10 mouse cellular contexts compared by ENCODE assay signal in genomic region chr12:100604540-100604939, GRCm38 (mm10).
DNase-seq lines count a peak whose midpoint lies in the region; ATAC-seq lines count a peak whose summit lies in the region.
"Had no signal": no experiment of that assay in that cellular context is flagged by ENCODE, and none has a peak within 500 bp of the region (broad histone marks: within the 10 kb centered on the region; RNA-seq: fewer than 3 reads in every experiment).

No protein-coding gene starts in this region.

- H3K4me1 ChIP-seq in forebrain, embryonic 14.5 days (ENCODE audit: control insufficient read depth, insufficient read depth, low read length), result no peaks in the 10 kb centered on the region
- no peaks in the 10 kb centered on the region for H3K4me1 ChIP-seq in intestine, embryonic 15.5 days (replicated peaks)
- H3K4me1 ChIP-seq in liver, embryonic 15.5 days (replicated peaks), result no peaks in the 10 kb centered on the region
- H3K4me1 ChIP-seq: stomach, embryonic 15.5 days had no signal

- 0% methylated on average over 1 of the region's 1 CpGs for WGBS in forebrain, embryonic 14.5 days
- 3% methylated on average over 1 of the region's 1 CpGs for WGBS in intestine, embryonic 15.5 days
- 0% methylated on average over 1 of the region's 1 CpGs for WGBS in liver, embryonic 15.5 days (ENCODE audit: insufficient replicate concordance)

- no peak overlapping the region for H3K4me2 ChIP-seq in forebrain, embryonic 14.5 days (ENCODE audit: low read length)
- H3K4me2 ChIP-seq in intestine, embryonic 15.5 days (replicated peaks), result no peak overlapping the region
- H3K4me2 ChIP-seq in liver, embryonic 15.5 days, result no peak overlapping the region
- H3K4me2 ChIP-seq: heart, embryonic 13.5 days; stomach, embryonic 15.5 days had no signal

- H3K27ac ChIP-seq in forebrain, embryonic 14.5 days (ENCODE audit: low read depth, low read length), result no peak overlapping the region
- no peak overlapping the region for H3K27ac ChIP-seq in intestine, embryonic 15.5 days
- H3K27ac ChIP-seq in liver, embryonic 15.5 days (replicated peaks), result no peak overlapping the region
- H3K27ac ChIP-seq: heart, embryonic 13.5 days; stomach, embryonic 15.5 days had no signal

- no peaks in the 10 kb centered on the region for H3K9me3 ChIP-seq in forebrain, embryonic 14.5 days (replicated peaks; ENCODE audit: control insufficient read depth, low read length)
- no peaks in the 10 kb centered on the region for H3K9me3 ChIP-seq in intestine, embryonic 15.5 days
- no peaks in the 10 kb centered on the region for H3K9me3 ChIP-seq in liver, embryonic 15.5 days (replicated peaks)
- H3K9me3 ChIP-seq: heart, embryonic 13.5 days; stomach, embryonic 15.5 days had no signal

- ATAC-seq in forebrain, embryonic 14.5 days, result peak; percentile 75; the same call in 1 of the 2 replicates
- peak; percentile 75 for ATAC-seq in intestine, embryonic 15.5 days
- ATAC-seq in liver, embryonic 15.5 days (ENCODE audit: insufficient read depth), result peak; percentile 54; the same call in 1 of the 2 replicates

- H3K4me3 ChIP-seq in forebrain, embryonic 14.5 days (ENCODE audit: low read depth, low read length), result no peak overlapping the region
- no peak overlapping the region for H3K4me3 ChIP-seq in intestine, embryonic 15.5 days (replicated peaks)
- H3K4me3 ChIP-seq in liver, embryonic 15.5 days (replicated peaks), result no peak overlapping the region
- H3K4me3 ChIP-seq: heart, embryonic 13.5 days; stomach, embryonic 15.5 days had no signal

- no peak overlapping the region for H3K9ac ChIP-seq in forebrain, embryonic 14.5 days (ENCODE audit: low read length)
- H3K9ac ChIP-seq in intestine, embryonic 15.5 days, result no peak overlapping the region
- H3K9ac ChIP-seq in liver, embryonic 15.5 days, result no peak overlapping the region
- H3K9ac ChIP-seq: heart, embryonic 13.5 days; stomach, embryonic 15.5 days had no signal

- no peaks in the 10 kb centered on the region for H3K36me3 ChIP-seq in forebrain, embryonic 14.5 days (ENCODE audit: control insufficient read depth, insufficient read depth, low read length)
- no peaks in the 10 kb centered on the region for H3K36me3 ChIP-seq in intestine, embryonic 15.5 days
- no peaks in the 10 kb centered on the region for H3K36me3 ChIP-seq in liver, embryonic 15.5 days (replicated peaks)
- H3K36me3 ChIP-seq: heart, embryonic 13.5 days; stomach, embryonic 15.5 days had no signal

- no peaks in the 10 kb centered on the region for H3K27me3 ChIP-seq in forebrain, embryonic 14.5 days (replicated peaks; ENCODE audit: control insufficient read depth, insufficient read depth, low read length)
- H3K27me3 ChIP-seq in intestine, embryonic 15.5 days (replicated peaks), result no peaks in the 10 kb centered on the region
- H3K27me3 ChIP-seq in liver, embryonic 15.5 days, result no peaks in the 10 kb centered on the region
- H3K27me3 ChIP-seq: heart, embryonic 13.5 days; stomach, embryonic 15.5 days had no signal

- peak; percentile 77 for DNase-seq in 416B (ENCODE audit: low read depth)
- DNase-seq in CD8-positive naive resting alpha-beta T cell, adult 2 months (ENCODE audit: low read depth in 2 of 2, low spot score in 2 of 2), result peak; percentile 18 to 48
- DNase-seq in c-Kit-positive CD71-positive TER-119-negative erythroid progenitor cells, embryonic 14.5 days (ENCODE audit: low read depth), result peak; percentile 29
- peak; percentile 70 for DNase-seq in forebrain, embryonic 14.5 days (ENCODE audit: low spot score)
- DNase-seq in neural tube, embryonic 10.5 days (ENCODE audit: extremely low spot score, low spot score), result peak; percentile 32
- no peak for DNase-seq in frontal cortex, postnatal 36 days (ENCODE audit: low spot score in 2 of 2)

Comparison
In these comparisons a context has a peak if more than half of its experiments do, and no peak if none do; other contexts are left out.
1. DNase-seq: peak in 416B (single experiment), CD8-positive naive resting alpha-beta T cell, adult 2 months (2 of 2), c-Kit-positive CD71-positive TER-119-negative erythroid progenitor cells, embryonic 14.5 days (single experiment), forebrain, embryonic 14.5 days (single experiment) and neural tube, embryonic 10.5 days (single experiment); none in frontal cortex, postnatal 36 days (0 of 2).
2. Peak in every context shown above with its lines, with median percentiles within 50 percentile points of each other: ATAC-seq.